Comparison of ENCODE assay signal across 24 mouse cellular contexts in genomic region chr1:37405137-37405536, GRCm38 (mm10). TPM values are rescaled to one million over a fixed set of nuclear protein-coding genes. Genes with fewer than 3 reads are reported as not detected.
DNase-seq lines count a peak whose midpoint lies in the region; ATAC-seq and TF ChIP-seq lines count a peak whose summit lies in the region.
"Had no signal": no experiment of that assay in that cellular context is flagged by ENCODE, and none has a peak within 500 bp of the region (broad histone marks: within the 10 kb centered on the region; RNA-seq: fewer than 3 reads in every experiment).

No protein-coding gene starts in this region.

- H3K36me3 ChIP-seq in hindbrain, embryonic 12.5 days = 0 out of 2 replicates have a peak, but pooled peaks cover 10% of the 10 kb centered on the region
- no peaks in the 10 kb centered on the region for H3K36me3 ChIP-seq in hindbrain, embryonic 10.5 days
- peaks cover 32% of the 10 kb centered on the region for H3K36me3 ChIP-seq in neural tube, embryonic 15.5 days
- H3K36me3 ChIP-seq in hindbrain, embryonic 13.5 days = peaks cover 44% of the 10 kb centered on the region
- peaks cover 7% of the 10 kb centered on the region; the same call in 1 of the 2 replicates for H3K36me3 ChIP-seq in hindbrain, postnatal 0 days (ENCODE audit: insufficient read depth, low read length)
- H3K36me3 ChIP-seq: forebrain, embryonic 10.5 days; heart, embryonic 15.5 days had no signal

- no peak for TF ChIP-seq CTCF in hindbrain, postnatal 0 days (IDR thresholded peaks at IDR 0.05; ENCODE audit: low read depth)

- no peaks in the 10 kb centered on the region for H3K9me3 ChIP-seq in hindbrain, embryonic 12.5 days (replicated peaks)
- H3K9me3 ChIP-seq in hindbrain, embryonic 10.5 days = no peaks in the 10 kb centered on the region
- H3K9me3 ChIP-seq in neural tube, embryonic 15.5 days (replicated peaks) = no peaks in the 10 kb centered on the region
- no peaks in the 10 kb centered on the region for H3K9me3 ChIP-seq in hindbrain, embryonic 13.5 days
- H3K9me3 ChIP-seq in hindbrain, postnatal 0 days (ENCODE audit: low read length) = no peaks in the 10 kb centered on the region
- H3K9me3 ChIP-seq: forebrain, embryonic 10.5 days; heart, embryonic 12.5 days; heart, embryonic 15.5 days had no signal

- no peak overlapping the region for H3K4me3 ChIP-seq in hindbrain, embryonic 12.5 days
- H3K4me3 ChIP-seq in hindbrain, embryonic 10.5 days = no peak overlapping the region
- H3K4me3 ChIP-seq in neural tube, embryonic 15.5 days (replicated peaks) = no peak overlapping the region
- no peak overlapping the region for H3K4me3 ChIP-seq in hindbrain, embryonic 13.5 days
- H3K4me3 ChIP-seq in hindbrain, postnatal 0 days (ENCODE audit: low read length) = no peak overlapping the region
- H3K4me3 ChIP-seq: forebrain, embryonic 10.5 days; gastrocnemius, adult 2 months; heart, embryonic 12.5 days; heart, embryonic 15.5 days had no signal

- ATAC-seq in hindbrain, embryonic 12.5 days (ENCODE audit: low FRiP score) = 0 out of 2 replicates have a peak, but pooled peaks have one; percentile 38
- ATAC-seq in neural tube, embryonic 15.5 days (ENCODE audit: low FRiP score) = peak; percentile 41; the same call in 1 of the 2 replicates
- ATAC-seq in hindbrain, embryonic 13.5 days (ENCODE audit: low FRiP score) = no peak
- ATAC-seq in hindbrain, postnatal 0 days = peak; percentile 76
- ATAC-seq: forebrain, embryonic 14.5 days; forebrain, postnatal 0 days; intestine, postnatal 0 days; Patski had no signal

- DNase-seq in hindbrain, embryonic 10.5 days (ENCODE audit: low spot score) = no peak
- no peak for DNase-seq in neural tube, embryonic 10.5 days (ENCODE audit: extremely low spot score, low spot score)
- DNase-seq in hindbrain, postnatal 0 days (ENCODE audit: low spot score) = peak; percentile 31
- no peak for DNase-seq in c-Kit-positive CD71-positive TER-119-positive erythroid progenitor cells, embryonic 14.5 days (ENCODE audit: low spot score)
- DNase-seq in urinary bladder, postnatal 25 days (ENCODE audit: low spot score) = no peak
- DNase-seq: adrenal gland, postnatal 10 days; cerebellum, adult 11 months; cerebellum, adult 9-10 months; cerebellum, postnatal 14 days; forebrain, postnatal 0 days; gastrocnemius, adult 2 months; gastrocnemius, postnatal 25 days; heart, adult 18-20 months; heart, postnatal 10 days; heart, postnatal 36 days had no signal

- 63% methylated on average over 2 of the region's 2 CpGs for whole genome bisulfite sequencing in hindbrain, embryonic 12.5 days
- WGBS in hindbrain, embryonic 10.5 days = 77% methylated on average over 2 of the region's 2 CpGs
- WGBS in neural tube, embryonic 15.5 days = 62% methylated on average over 2 of the region's 2 CpGs
- WGBS in hindbrain, embryonic 13.5 days = 61% methylated on average over 2 of the region's 2 CpGs
- 44% methylated on average over 2 of the region's 2 CpGs for WGBS in hindbrain, postnatal 0 days

- H3K27ac ChIP-seq in hindbrain, embryonic 12.5 days = no peak overlapping the region
- H3K27ac ChIP-seq in hindbrain, embryonic 10.5 days = no peak overlapping the region
- H3K27ac ChIP-seq in neural tube, embryonic 15.5 days (replicated peaks) = no peak overlapping the region
- H3K27ac ChIP-seq in hindbrain, embryonic 13.5 days = 0 out of 2 replicates have a peak overlapping the region, but pooled peaks have one; percentile 18
- 0 out of 2 replicates have a peak overlapping the region, but pooled peaks have one; percentile 5 for H3K27ac ChIP-seq in hindbrain, postnatal 0 days
- H3K27ac ChIP-seq: forebrain, embryonic 10.5 days; gastrocnemius, adult 2 months; heart, embryonic 15.5 days had no signal

- no peaks in the 10 kb centered on the region for H3K4me1 ChIP-seq in hindbrain, embryonic 12.5 days
- H3K4me1 ChIP-seq in hindbrain, embryonic 10.5 days (replicated peaks) = 0 out of 2 replicates have a peak, but pooled peaks cover 7% of the 10 kb centered on the region
- H3K4me1 ChIP-seq in neural tube, embryonic 15.5 days = no peaks in the 10 kb centered on the region
- no peaks in the 10 kb centered on the region for H3K4me1 ChIP-seq in hindbrain, embryonic 13.5 days (replicated peaks)
- H3K4me1 ChIP-seq in hindbrain, postnatal 0 days (ENCODE audit: insufficient read depth, low read length) = no peaks in the 10 kb centered on the region
- H3K4me1 ChIP-seq: forebrain, embryonic 10.5 days had no signal

- no peak overlapping the region for H3K9ac ChIP-seq in hindbrain, embryonic 12.5 days
- H3K9ac ChIP-seq in neural tube, embryonic 15.5 days (replicated peaks) = no peak overlapping the region
- H3K9ac ChIP-seq in hindbrain, embryonic 13.5 days = no peak overlapping the region
- H3K9ac ChIP-seq in hindbrain, postnatal 0 days (replicated peaks; ENCODE audit: low read length) = no peak overlapping the region
- H3K9ac ChIP-seq: forebrain, postnatal 0 days; heart, embryonic 12.5 days; heart, embryonic 15.5 days had no signal

- no peaks in the 10 kb centered on the region for H3K27me3 ChIP-seq in hindbrain, embryonic 12.5 days
- no peaks in the 10 kb centered on the region for H3K27me3 ChIP-seq in hindbrain, embryonic 10.5 days (ENCODE audit: insufficient read depth, poor library complexity, severe bottlenecking)
- no peaks in the 10 kb centered on the region for H3K27me3 ChIP-seq in neural tube, embryonic 15.5 days (replicated peaks)
- no peaks in the 10 kb centered on the region for H3K27me3 ChIP-seq in hindbrain, embryonic 13.5 days
- no peaks in the 10 kb centered on the region for H3K27me3 ChIP-seq in hindbrain, postnatal 0 days (ENCODE audit: insufficient read depth, low read length)
- H3K27me3 ChIP-seq: heart, embryonic 12.5 days; heart, embryonic 15.5 days; Patski had no signal

- no peak overlapping the region for H3K4me2 ChIP-seq in hindbrain, embryonic 12.5 days (replicated peaks)
- no peak overlapping the region for H3K4me2 ChIP-seq in neural tube, embryonic 15.5 days
- no peak overlapping the region for H3K4me2 ChIP-seq in hindbrain, embryonic 13.5 days
- no peak overlapping the region for H3K4me2 ChIP-seq in hindbrain, postnatal 0 days (ENCODE audit: low read depth, low read length)
- H3K4me2 ChIP-seq: heart, embryonic 12.5 days; heart, embryonic 15.5 days had no signal

RNA-seq across cellular contexts. Expression of gene Coa5, which starts 24.8 kb away (rescaled TPM):
- 52.3 and 53.5 TPM in 2 replicates for polyA plus RNA-seq in hindbrain, embryonic 12.5 days (2016; fragmentation: Nextera tagmentation; extraction: Ambion mirVana)
- 42.8 and 58.0 TPM in 2 replicates for polyA plus RNA-seq in hindbrain, embryonic 10.5 days (2016; fragmentation: Nextera tagmentation; extraction: Ambion mirVana)
- 59.6 and 62.3 TPM in 2 replicates for polyA plus RNA-seq in neural tube, embryonic 15.5 days (2015; fragmentation: Nextera tagmentation; extraction: Ambion mirVana)
- 54.8 and 56.1 TPM in 2 replicates for polyA plus RNA-seq in hindbrain, embryonic 13.5 days (2015; fragmentation: Nextera tagmentation; extraction: Ambion mirVana)
- total RNA-seq in hindbrain, postnatal 0 days (2014; rRNA removed) = 44.4 and 48.7 TPM in 2 replicates
- polyA plus RNA-seq in hindbrain, postnatal 0 days (2015; fragmentation: Nextera tagmentation; extraction: Ambion mirVana) = 40.9 and 43.7 TPM in 2 replicates

RNA-seq across cellular contexts. Expression of gene Unc50, which starts 24.8 kb away (rescaled TPM):
- 113 and 114 TPM in 2 replicates for polyA plus RNA-seq in hindbrain, embryonic 12.5 days (2016; fragmentation: Nextera tagmentation; extraction: Ambion mirVana)
- polyA plus RNA-seq in hindbrain, embryonic 10.5 days (2016; fragmentation: Nextera tagmentation; extraction: Ambion mirVana) = 108 and 111 TPM in 2 replicates
- 118 and 123 TPM in 2 replicates for polyA plus RNA-seq in neural tube, embryonic 15.5 days (2015; fragmentation: Nextera tagmentation; extraction: Ambion mirVana)
- 125 and 127 TPM in 2 replicates for polyA plus RNA-seq in hindbrain, embryonic 13.5 days (2015; fragmentation: Nextera tagmentation; extraction: Ambion mirVana)
- total RNA-seq in hindbrain, postnatal 0 days (2014; rRNA removed) = 63.4 and 70.8 TPM in 2 replicates
- 135 and 138 TPM in 2 replicates for polyA plus RNA-seq in hindbrain, postnatal 0 days (2015; fragmentation: Nextera tagmentation; extraction: Ambion mirVana)

Comparison
In these comparisons a context has a peak if more than half of its experiments do, and no peak if none do; other contexts are left out.
1. H3K27ac ChIP-seq: peak in hindbrain, embryonic 13.5 days (single experiment) and hindbrain, postnatal 0 days (single experiment); none in hindbrain, embryonic 12.5 days (single experiment), hindbrain, embryonic 10.5 days (single experiment) and neural tube, embryonic 15.5 days (single experiment).